Mouse (Mus musculus) granulocyte monocyte progenitor cell, adult 5-6 weeks (primary cell): ENCODE measurements around the gene Olfr691. TPM values are rescaled to one million over a fixed set of nuclear protein-coding genes. Genes with fewer than 3 reads are reported as not detected.

Experiments
- total RNA-seq, 2 experiments: library from RNA; stranded (forward) in 1 of 2; stranded (reverse) in 1 of 2; fragments of 200-712, 200-1000 nt in 1 of 2; fragments of >200 nt in 1 of 2; fragmentation: Nextera tagmentation in 1 of 2; gene quantifications; 2 replicates each; pipeline ENCODE4 v1.2.3; 2014 to 2017

Gene Olfr691
- total RNA-seq, 2 experiments from 2014 or later, result not detected

Other genes with a start within 250 kb of the Olfr691 start
- not detected in 2 replicates for gene Olfr680-ps1, start 249.5 kb downstream of the Olfr691 start, total RNA-seq (2014; fragmentation: Nextera tagmentation)
- gene Olfr680-ps1, start 249.5 kb downstream of the Olfr691 start, total RNA-seq (2017), result not detected in 2 replicates
- gene Olfr681, start 225.4 kb downstream of the Olfr691 start, total RNA-seq (2014; fragmentation: Nextera tagmentation), result not detected in 2 replicates
- gene Olfr681, start 225.4 kb downstream of the Olfr691 start, total RNA-seq (2017), result not detected in 2 replicates
- not detected in 2 replicates for gene Olfr683, start 195.3 kb downstream of the Olfr691 start, total RNA-seq (2014; fragmentation: Nextera tagmentation)
- not detected in 2 replicates for gene Olfr683, start 195.3 kb downstream of the Olfr691 start, total RNA-seq (2017)
- gene Olfr684, start 178.6 kb downstream of the Olfr691 start, total RNA-seq (2014; fragmentation: Nextera tagmentation), result not detected in 2 replicates
- not detected in 2 replicates for gene Olfr684, start 178.6 kb downstream of the Olfr691 start, total RNA-seq (2017)
- gene Olfr685, start 156.3 kb downstream of the Olfr691 start, total RNA-seq (2014; fragmentation: Nextera tagmentation), result not detected in 2 replicates
- not detected in 2 replicates for gene Olfr685, start 156.3 kb downstream of the Olfr691 start, total RNA-seq (2017)
- not detected in 2 replicates for gene Olfr686, start 134.8 kb downstream of the Olfr691 start, total RNA-seq (2014; fragmentation: Nextera tagmentation)
- not detected in 2 replicates for gene Olfr686, start 134.8 kb downstream of the Olfr691 start, total RNA-seq (2017)
- not detected in 2 replicates for gene Olfr688, start 54.2 kb downstream of the Olfr691 start, total RNA-seq (2014; fragmentation: Nextera tagmentation)
- not detected in 2 replicates for gene Olfr688, start 54.2 kb downstream of the Olfr691 start, total RNA-seq (2017)
- gene Olfr689, start 31.1 kb downstream of the Olfr691 start, total RNA-seq (2014; fragmentation: Nextera tagmentation), result not detected in 2 replicates
- not detected in 2 replicates for gene Olfr689, start 31.1 kb downstream of the Olfr691 start, total RNA-seq (2017)
- not detected in 2 replicates for gene Olfr690, start 8.2 kb downstream of the Olfr691 start, total RNA-seq (2014; fragmentation: Nextera tagmentation)
- not detected in 2 replicates for gene Olfr690, start 8.2 kb downstream of the Olfr691 start, total RNA-seq (2017)
- gene Olfr692, start 26.0 kb upstream of the Olfr691 start, total RNA-seq (2014; fragmentation: Nextera tagmentation), result not detected in 2 replicates
- not detected in 2 replicates for gene Olfr692, start 26.0 kb upstream of the Olfr691 start, total RNA-seq (2017)
- not detected in 2 replicates for gene Gm5901, start 32.8 kb upstream of the Olfr691 start, total RNA-seq (2014; fragmentation: Nextera tagmentation)
- not detected in 2 replicates for gene Gm5901, start 32.8 kb upstream of the Olfr691 start, total RNA-seq (2017)
- gene Fam160a2, start 57.8 kb upstream of the Olfr691 start, total RNA-seq (2014; fragmentation: Nextera tagmentation), result 42.9 and 44.3 TPM in 2 replicates
- 9.0 and 23.2 TPM in 2 replicates for gene Fam160a2, start 57.8 kb upstream of the Olfr691 start, total RNA-seq (2017)
- not detected in 2 replicates for gene Cnga4, start 62.3 kb upstream of the Olfr691 start, total RNA-seq (2014; fragmentation: Nextera tagmentation)
- gene Cnga4, start 62.3 kb upstream of the Olfr691 start, total RNA-seq (2017), result not detected in 2 replicates
- not detected in 2 replicates for gene Cckbr, start 83.5 kb upstream of the Olfr691 start, total RNA-seq (2014; fragmentation: Nextera tagmentation)
- not detected in 2 replicates for gene Cckbr, start 83.5 kb upstream of the Olfr691 start, total RNA-seq (2017)
- gene Cavin3, start 140.0 kb upstream of the Olfr691 start, total RNA-seq (2014; fragmentation: Nextera tagmentation), result not detected in 2 replicates
- gene Cavin3, start 140.0 kb upstream of the Olfr691 start, total RNA-seq (2017), result 0.05 and 1.1 TPM in 2 replicates
- gene Smpd1, start 212.1 kb upstream of the Olfr691 start, total RNA-seq (2014; fragmentation: Nextera tagmentation), result 11.5 and 13.8 TPM in 2 replicates
- gene Smpd1, start 212.1 kb upstream of the Olfr691 start, total RNA-seq (2017), result 11.3 and 22.4 TPM in 2 replicates
- gene Apbb1, start 239.4 kb upstream of the Olfr691 start, total RNA-seq (2014; fragmentation: Nextera tagmentation), result 0.81 TPM in 1 of 2 replicates, not detected in the other
- gene Apbb1, start 239.4 kb upstream of the Olfr691 start, total RNA-seq (2017), result 0.05 TPM in 1 of 2 replicates, not detected in the other